Mouse (Mus musculus) olfactory bulb, adult 2 months (tissue): ENCODE results near the gene Plekhm3.

Experiments
- CTCF ChIP-seq: fragments of 200-500 bp; IDR thresholded peaks from 2 replicates; pipeline ENCODE4 v1.5.1; 2012; ENCODE audit warnings: low read depth, mild to moderate bottlenecking, low read length, moderate library complexity; ENCODE audit not compliant: insufficient read depth
- POLR2A ChIP-seq: fragments of 200-500 bp; IDR thresholded peaks from 2 replicates; pipeline ENCODE4 v1.6.1; 2012; ENCODE audit warnings: mild to moderate bottlenecking, low read depth, low read length, moderate library complexity; ENCODE audit not compliant: insufficient read depth

- TF ChIP-seq CTCF = no peak
- TF ChIP-seq POLR2A = no peak
Observed at GRCm38 (mm10) chr1:64797621-64798020, 159.0 kb downstream of the Plekhm3 start.
